Mouse (Mus musculus) liver, postnatal 0 days (tissue): ENCODE measurements around the gene Epb41l2. TPM values are rescaled to one million over a fixed set of nuclear protein-coding genes. Genes with fewer than 3 reads are reported as not detected.

ENCODE experiments used
- ATAC-seq: fragments of 200-750 bp; cut with Nextera tagmentation; 2 replicates; pipeline ENCODE4 v1.8.0; 2017; ENCODE audit warnings: mild to moderate bottlenecking, moderate library complexity
- DNase-seq: peaks from one replicate; pipeline ENCODE4 v3.0.0-alpha.2; 2016
- H3K27ac ChIP-seq: fragments of 300-500 bp; sonication (generic); 2 replicates; pipeline ENCODE4 v1.5.1; 2014; ENCODE audit warnings: antibody characterized with exemption, moderate library complexity, mild to moderate bottlenecking, low read depth
- H3K27me3 ChIP-seq: fragments of 300-500 bp; sonication (generic); 2 replicates; pipeline ENCODE4 v1.6.1; 2014; ENCODE audit warnings: low read length, control low read depth, mixed read lengths; ENCODE audit not compliant: insufficient read depth
- H3K36me3 ChIP-seq: fragments of 300-500 bp; sonication (generic); replicated peaks from 2 replicates; pipeline ENCODE4 v1.6.1; 2014; ENCODE audit warnings: mild to moderate bottlenecking, control low read depth, low read length, moderate library complexity, mixed read lengths; ENCODE audit not compliant: insufficient read depth
- H3K4me1 ChIP-seq: fragments of 300-500 bp; sonication (generic); 2 replicates; pipeline ENCODE4 v1.6.1; 2014; ENCODE audit warnings: antibody characterized with exemption, mild to moderate bottlenecking, control low read depth; ENCODE audit not compliant: insufficient read depth
- H3K4me2 ChIP-seq: fragments of 300-500 bp; sonication (generic); 2 replicates; pipeline ENCODE4 v1.6.1; 2014; ENCODE audit warnings: low read depth, mild to moderate bottlenecking, low read length, moderate library complexity, mixed read lengths
- H3K4me3 ChIP-seq: fragments of 300-500 bp; sonication (generic); 2 replicates; pipeline ENCODE4 v1.5.1; 2014; ENCODE audit warnings: low read depth, low read length
- H3K9ac ChIP-seq: fragments of 300-500 bp; sonication (generic); replicated peaks from 2 replicates; pipeline ENCODE4 v1.6.1; 2014; ENCODE audit warnings: mild to moderate bottlenecking, moderate library complexity
- H3K9me3 ChIP-seq: fragments of 300-500 bp; sonication (generic); 2 replicates; pipeline ENCODE4 v1.6.1; 2016; ENCODE audit warnings: mild to moderate bottlenecking, control low read depth, low read length, mixed read lengths
- CTCF ChIP-seq: sonication (generic); IDR thresholded peaks from 2 replicates; pipeline ENCODE4 v1.5.1; 2016; ENCODE audit warnings: antibody characterized with exemption, low read depth
- EP300 ChIP-seq: IDR thresholded peaks from 2 replicates; pipeline ENCODE4 v1.6.1; 2016; ENCODE audit warnings: antibody characterized with exemption, low read depth, mild to moderate bottlenecking
- WGBS: fragments of 180-500 bp; shearing (Covaris S2); extraction: QIAGEN DNeasy Blood & Tissue Kit; methylation state at CpG from one replicate; pipeline ENCODE4 v1.1.7; 2014; ENCODE audit not compliant: insufficient replicate concordance; 5-methylcytosine and 5-hydroxymethylcytosine counted together
- polyA plus RNA-seq: library from polyadenylated mRNA; unstranded; fragments of >200 nt; fragmentation: Nextera tagmentation; extraction: Ambion mirVana; gene quantifications from 2 replicates; pipeline ENCODE4 v1.2.1, GENCODE M21; 2015

Gene Epb41l2
- polyA plus RNA-seq, 1 experiment from 2014 or later = 7.8 TPM

DNA sequence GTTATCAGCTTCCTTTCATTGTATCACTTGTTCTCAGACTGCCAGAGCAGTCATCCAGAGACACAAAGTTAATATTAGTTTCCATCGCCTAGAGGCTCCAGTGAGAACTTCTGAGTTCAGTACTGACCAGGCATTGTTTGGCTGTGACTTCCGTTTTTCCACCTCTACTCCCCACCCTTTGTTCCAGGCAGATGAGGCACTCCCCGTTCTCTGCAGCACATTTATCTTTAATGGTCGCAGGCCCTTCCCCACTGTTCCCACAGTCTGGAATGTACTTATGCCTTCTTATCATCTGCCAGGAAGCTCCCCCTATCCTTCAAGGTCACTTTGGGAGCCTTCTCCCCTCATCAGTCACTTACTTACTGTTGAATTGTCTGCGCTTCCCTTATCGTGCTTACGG, 67.9 kb downstream of the Epb41l2 start:
- DNase-seq = no peak

GRCm38 (mm10) chr10:25428658-25429057, 69.1 kb downstream of the Epb41l2 start:
- ATAC-seq = no peak
- Histone ChIP-seq H3K27ac (no peak overlapping the region), H3K9ac (no peak overlapping the region), H3K4me3 (no peak overlapping the region), H3K9me3 (no peaks in the 10 kb centered on the region), H3K36me3 (no peaks in the 10 kb centered on the region), H3K4me1 (peaks cover 25% of the 10 kb centered on the region), H3K27me3 (no peaks in the 10 kb centered on the region), H3K4me2 (no peak overlapping the region)
- TF ChIP-seq EP300 (no peak), CTCF (no peak)
- DNase-seq = no peak
- 88% methylated on average over 5 of the region's 5 CpGs for WGBS

More for the DNA sequence above, 67.9 kb downstream of the Epb41l2 start:
- no peak overlapping the region for H3K4me2 ChIP-seq
- no peaks in the 10 kb centered on the region for H3K36me3 ChIP-seq
- no peaks in the 10 kb centered on the region for H3K9me3 ChIP-seq
- H3K9ac ChIP-seq = no peak overlapping the region
- no peaks in the 10 kb centered on the region for H3K27me3 ChIP-seq
- H3K4me3 ChIP-seq = no peak overlapping the region
- TF ChIP-seq EP300 (peak; percentile 59; the same call in 1 of the 2 replicates), CTCF (0 out of 2 replicates have a peak, but pooled peaks have one; percentile 2)
- peak; percentile 56; the same call in 1 of the 2 replicates for ATAC-seq
- WGBS = 44% methylated on average over 7 of the region's 7 CpGs
- H3K4me1 ChIP-seq = peaks cover 15% of the 10 kb centered on the region
- H3K27ac ChIP-seq = 0 out of 2 replicates have a peak overlapping the region, but pooled peaks have one; percentile 39

DNA sequence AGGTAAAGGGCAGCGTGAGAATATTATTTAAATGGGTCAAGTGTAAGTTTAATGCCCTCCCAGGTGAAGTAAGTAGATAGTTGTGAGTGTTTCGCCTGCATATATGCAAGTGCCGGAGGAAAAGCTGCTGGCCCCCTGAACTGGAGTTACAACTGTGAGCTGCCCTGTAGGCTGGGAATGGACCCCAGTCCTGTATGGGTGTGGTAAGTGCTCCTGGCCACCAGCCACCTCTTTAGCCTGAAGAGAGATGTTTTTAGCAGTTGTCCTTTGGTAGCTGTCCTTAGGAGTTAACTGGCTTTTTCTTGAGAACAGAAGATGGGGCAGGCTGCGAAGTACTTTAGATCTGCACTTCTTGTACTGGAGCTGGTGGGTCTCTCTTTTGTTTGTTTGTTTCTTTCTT, 69.7 kb downstream of the Epb41l2 start:
- H3K9me3 ChIP-seq = no peaks in the 10 kb centered on the region
- TF ChIP-seq CTCF = no peak
- no peak for TF ChIP-seq EP300
- H3K4me3 ChIP-seq = no peak overlapping the region
- H3K27ac ChIP-seq = no peak overlapping the region
- DNase-seq (no peak), ATAC-seq (no peak)
- no peaks in the 10 kb centered on the region for H3K27me3 ChIP-seq
- peaks cover 30% of the 10 kb centered on the region for H3K4me1 ChIP-seq
- no peak overlapping the region for H3K9ac ChIP-seq
- no peaks in the 10 kb centered on the region for H3K36me3 ChIP-seq
- 81% methylated on average over 4 of the region's 4 CpGs for WGBS
- H3K4me2 ChIP-seq = no peak overlapping the region

GRCm38 (mm10) chr10:25430862-25431261, 71.3 kb downstream of the Epb41l2 start:
- DNase-seq = no peak
- Histone ChIP-seq H3K4me2 (no peak overlapping the region), H3K9me3 (no peaks in the 10 kb centered on the region), H3K4me1 (peaks cover 37% of the 10 kb centered on the region), H3K36me3 (no peaks in the 10 kb centered on the region), H3K4me3 (no peak overlapping the region), H3K27me3 (no peaks in the 10 kb centered on the region), H3K27ac (no peak overlapping the region), H3K9ac (no peak overlapping the region)
- ATAC-seq = no peak
- 48% methylated on average over 6 of the region's 6 CpGs for WGBS
- TF ChIP-seq EP300 (no peak), CTCF (no peak)

DNA sequence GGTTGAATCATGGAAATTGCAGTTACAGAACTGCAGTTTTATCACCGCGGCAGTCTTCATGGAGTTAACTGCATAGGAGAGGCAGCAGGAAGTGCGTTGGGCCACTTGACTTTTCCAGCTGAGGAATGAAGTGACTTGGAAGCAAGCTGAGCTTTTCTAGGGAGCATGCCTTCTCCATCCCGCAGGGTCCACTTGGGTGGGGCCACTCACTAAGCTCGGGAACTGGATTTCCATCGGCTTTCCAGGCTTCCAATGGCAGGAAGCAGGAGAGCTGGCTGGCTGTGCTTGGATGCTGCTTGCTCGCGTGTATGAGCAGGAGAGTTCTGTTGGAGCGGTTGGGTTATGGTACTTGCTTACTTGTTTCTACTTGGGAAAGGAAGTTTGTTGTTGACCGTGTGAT, 72.8 kb downstream of the Epb41l2 start:
- 54% methylated on average over 10 of the region's 10 CpGs for WGBS

GRCm38 (mm10) chr10:25432938-25433337, 73.3 kb downstream of the Epb41l2 start:
- Histone ChIP-seq H3K36me3 (no peaks in the 10 kb centered on the region), H3K4me3 (no peak overlapping the region), H3K27ac (0 out of 2 replicates have a peak overlapping the region, but pooled peaks have one; percentile 34), H3K9ac (no peak overlapping the region), H3K4me1 (peaks cover 27% of the 10 kb centered on the region), H3K9me3 (no peaks in the 10 kb centered on the region), H3K27me3 (no peaks in the 10 kb centered on the region), H3K4me2 (peak overlapping the region; percentile 7)
- 58% methylated on average over 5 of the region's 5 CpGs for WGBS
- DNase-seq (no peak), ATAC-seq (no peak)
- TF ChIP-seq EP300 = no peak
- TF ChIP-seq CTCF = no peak

More for the DNA sequence above, 72.8 kb downstream of the Epb41l2 start:
- no peaks in the 10 kb centered on the region for H3K9me3 ChIP-seq
- H3K9ac ChIP-seq = no peak overlapping the region
- DNase-seq (no peak), ATAC-seq (peak; percentile 12; the same call in 1 of the 2 replicates)
- H3K4me1 ChIP-seq = peaks cover 29% of the 10 kb centered on the region
- H3K4me3 ChIP-seq = no peak overlapping the region
- H3K27me3 ChIP-seq = no peaks in the 10 kb centered on the region
- TF ChIP-seq EP300 (no peak), CTCF (no peak)
- no peaks in the 10 kb centered on the region for H3K36me3 ChIP-seq
- H3K27ac ChIP-seq = 0 out of 2 replicates have a peak overlapping the region, but pooled peaks have one; percentile 34
- H3K4me2 ChIP-seq = peak overlapping the region; percentile 7
